Mouse (Mus musculus): Measurements from ENCODE around the gene Pf4. TPM values are rescaled to one million over a fixed set of nuclear protein-coding genes. Genes with fewer than 3 reads are reported as not detected.

Pf4 gene
- 3.6 TPM in 1 of 2 replicates, not detected in the other for polyA plus RNA-seq (2011; ENCODE audit: insufficient read length, low read depth, missing spikeins)

GRCm38 (mm10) chr5:90771880-90772653 lies at the start of gene Pf4:
Gene Pf4, plus strand, starts transcription at chr5:90772435.
- Histone ChIP-seq H3K27ac (ENCODE audit: insufficient read depth, low read length) (no peak within 1 kb of the TSS), H3K4me3 (ENCODE audit: insufficient read depth, low read length) (no peak within 1 kb of the TSS), H3K4me1 (ENCODE audit: control insufficient read depth, insufficient read depth, low read length) (no peaks in the 10 kb centered on the region)
- no peak for TF ChIP-seq POLR2A (IDR thresholded peaks at IDR 0.05; ENCODE audit: low read depth, low read length)
- TF ChIP-seq CTCF (IDR thresholded peaks at IDR 0.05; ENCODE audit: borderline replicate concordance, insufficient read depth, low read length): no peak

GRCm38 (mm10) chr5:90722656-90723055 lies 49.6 kb upstream of the Pf4 start:
- H3K4me3 ChIP-seq (ENCODE audit: insufficient read depth, low read length): no peak overlapping the region
- no peaks in the 10 kb centered on the region for H3K4me1 ChIP-seq (ENCODE audit: control insufficient read depth, insufficient read depth, low read length)
- TF ChIP-seq CTCF (IDR thresholded peaks at IDR 0.05; ENCODE audit: borderline replicate concordance, insufficient read depth, low read length) (no peak), POLR2A (IDR thresholded peaks at IDR 0.05; ENCODE audit: low read depth, low read length) (no peak)
- H3K27ac ChIP-seq (ENCODE audit: insufficient read depth, low read length): no peak overlapping the region

- Histone ChIP-seq H3K27ac (ENCODE audit: insufficient read depth, low read length) (no peak overlapping the region), H3K4me1 (ENCODE audit: control insufficient read depth, insufficient read depth, low read length) (no peaks in the 10 kb centered on the region), H3K4me3 (ENCODE audit: insufficient read depth, low read length) (no peak overlapping the region)
- no peak for TF ChIP-seq POLR2A (IDR thresholded peaks at IDR 0.05; ENCODE audit: low read depth, low read length)
- TF ChIP-seq CTCF (IDR thresholded peaks at IDR 0.05; ENCODE audit: borderline replicate concordance, insufficient read depth, low read length): no peak
Observed at GRCm38 (mm10) chr5:90728254-90728653, 44.0 kb upstream of the Pf4 start.

GRCm38 (mm10) chr5:90731480-90731879 lies 40.8 kb upstream of the Pf4 start:
- H3K27ac ChIP-seq (ENCODE audit: insufficient read depth, low read length): no peak overlapping the region
- no peaks in the 10 kb centered on the region for H3K4me1 ChIP-seq (ENCODE audit: control insufficient read depth, insufficient read depth, low read length)
- no peak for TF ChIP-seq CTCF (IDR thresholded peaks at IDR 0.05; ENCODE audit: borderline replicate concordance, insufficient read depth, low read length)
- TF ChIP-seq POLR2A (IDR thresholded peaks at IDR 0.05; ENCODE audit: low read depth, low read length): no peak
- no peak overlapping the region for H3K4me3 ChIP-seq (ENCODE audit: insufficient read depth, low read length)

- no peak for TF ChIP-seq CTCF (IDR thresholded peaks at IDR 0.05; ENCODE audit: borderline replicate concordance, insufficient read depth, low read length)
- no peak for TF ChIP-seq POLR2A (IDR thresholded peaks at IDR 0.05; ENCODE audit: low read depth, low read length)
- Histone ChIP-seq H3K4me3 (ENCODE audit: insufficient read depth, low read length) (no peak overlapping the region), H3K4me1 (ENCODE audit: control insufficient read depth, insufficient read depth, low read length) (no peaks in the 10 kb centered on the region), H3K27ac (ENCODE audit: insufficient read depth, low read length) (no peak overlapping the region)
Observed at GRCm38 (mm10) chr5:90742029-90742428, 30.2 kb upstream of the Pf4 start.

GRCm38 (mm10) chr5:90753934-90754333 lies 18.3 kb upstream of the Pf4 start:
- no peak for TF ChIP-seq POLR2A (IDR thresholded peaks at IDR 0.05; ENCODE audit: low read depth, low read length)
- no peak for TF ChIP-seq CTCF (IDR thresholded peaks at IDR 0.05; ENCODE audit: borderline replicate concordance, insufficient read depth, low read length)
- Histone ChIP-seq H3K27ac (ENCODE audit: insufficient read depth, low read length) (no peak overlapping the region), H3K4me1 (ENCODE audit: control insufficient read depth, insufficient read depth, low read length) (peaks cover 8% of the 10 kb centered on the region), H3K4me3 (ENCODE audit: insufficient read depth, low read length) (no peak overlapping the region)

GRCm38 (mm10) chr5:90758020-90758605 lies 14.1 kb upstream of the Pf4 start:
- Histone ChIP-seq H3K4me3 (ENCODE audit: insufficient read depth, low read length) (no peak overlapping the region), H3K27ac (ENCODE audit: insufficient read depth, low read length) (peak overlapping the region; percentile 45), H3K4me1 (ENCODE audit: control insufficient read depth, insufficient read depth, low read length) (peaks cover 5% of the 10 kb centered on the region)
- TF ChIP-seq POLR2A (IDR thresholded peaks at IDR 0.05; ENCODE audit: low read depth, low read length) (0 out of 2 replicates have a peak, but pooled peaks have one; percentile 11), CTCF (IDR thresholded peaks at IDR 0.05; ENCODE audit: borderline replicate concordance, insufficient read depth, low read length) (no peak)

GRCm38 (mm10) chr5:90759077-90760065 lies 12.9 kb upstream of the Pf4 start, which contains the start of gene Cxcl5:
Gene Cxcl5, plus strand, starts transcription at chr5:90759360.
- H3K4me3 ChIP-seq (ENCODE audit: insufficient read depth, low read length): peak within 1 kb of the TSS; percentile 3; the same call in 1 of the 2 replicates
- H3K27ac ChIP-seq (ENCODE audit: insufficient read depth, low read length): peak within 1 kb of the TSS; percentile 78
- TF ChIP-seq POLR2A (IDR thresholded peaks at IDR 0.05; ENCODE audit: low read depth, low read length) (peak; percentile 58), CTCF (IDR thresholded peaks at IDR 0.05; ENCODE audit: borderline replicate concordance, insufficient read depth, low read length) (no peak)
- peaks cover 9% of the 10 kb centered on the region for H3K4me1 ChIP-seq (ENCODE audit: control insufficient read depth, insufficient read depth, low read length)

- TF ChIP-seq POLR2A (IDR thresholded peaks at IDR 0.05; ENCODE audit: low read depth, low read length) (0 out of 2 replicates have a peak, but pooled peaks have one; percentile 34), CTCF (IDR thresholded peaks at IDR 0.05; ENCODE audit: borderline replicate concordance, insufficient read depth, low read length) (no peak)
- Histone ChIP-seq H3K4me3 (ENCODE audit: insufficient read depth, low read length) (no peak overlapping the region), H3K27ac (ENCODE audit: insufficient read depth, low read length) (peak overlapping the region; percentile 45), H3K4me1 (ENCODE audit: control insufficient read depth, insufficient read depth, low read length) (peaks cover 13% of the 10 kb centered on the region; the same call in 1 of the 2 replicates)
Observed at GRCm38 (mm10) chr5:90760303-90760702, 11.9 kb upstream of the Pf4 start.
